ENCODE assay signal across 8 mouse cellular contexts in genomic region chr4:25408696-25409448, GRCm38 (mm10).
DNase-seq lines count a peak whose midpoint lies in the region; ATAC-seq lines count a peak whose summit lies in the region.
"Had no signal": no experiment of that assay in that cellular context is flagged by ENCODE, and none has a peak within 500 bp of the region (broad histone marks: within the 10 kb centered on the region; RNA-seq: fewer than 3 reads in every experiment).

No protein-coding gene starts in this region.

- no peaks in the 10 kb centered on the region for H3K36me3 ChIP-seq in forebrain, embryonic 13.5 days (ENCODE audit: poor library complexity, severe bottlenecking)
- H3K36me3 ChIP-seq in midbrain, embryonic 16.5 days (ENCODE audit: control insufficient read depth, insufficient read depth, low read length), result no peaks in the 10 kb centered on the region

- no peak overlapping the region for H3K9ac ChIP-seq in forebrain, embryonic 13.5 days
- H3K9ac ChIP-seq in midbrain, embryonic 16.5 days (ENCODE audit: low read depth, low read length), result no peak overlapping the region; the same call in 1 of the 2 replicates

- DNase-seq in embryo, embryonic 10.5 days (ENCODE audit: low spot score), result peak; percentile 89
- peak; percentile 45 to 57 for DNase-seq in layer of hippocampus, postnatal 10 days (ENCODE audit: low spot score in 2 of 2)
- DNase-seq in yolk sac, embryonic 10.5 days (ENCODE audit: low spot score), result no peak
- no peak for DNase-seq in gastrocnemius, adult 18-20 months (ENCODE audit: low spot score)

- peaks cover 31% of the 10 kb centered on the region for H3K4me1 ChIP-seq in forebrain, embryonic 13.5 days
- H3K4me1 ChIP-seq in midbrain, embryonic 16.5 days (ENCODE audit: control insufficient read depth, insufficient read depth, low read length), result peaks cover 30% of the 10 kb centered on the region

- H3K4me2 ChIP-seq in forebrain, embryonic 13.5 days, result peak overlapping the region; percentile 37
- H3K4me2 ChIP-seq in midbrain, embryonic 16.5 days (ENCODE audit: low read length), result peak overlapping the region; percentile 18

- H3K4me3 ChIP-seq in forebrain, embryonic 13.5 days, result no peak overlapping the region
- H3K4me3 ChIP-seq in midbrain, embryonic 16.5 days (ENCODE audit: low read depth, low read length), result no peak overlapping the region

- WGBS in forebrain, embryonic 13.5 days, result 7% methylated on average over 3 of the region's 3 CpGs
- 9% methylated on average over 3 of the region's 3 CpGs for WGBS in midbrain, embryonic 16.5 days

- peak; percentile 98 for ATAC-seq in forebrain, embryonic 13.5 days
- peak; percentile 98 for ATAC-seq in midbrain, embryonic 16.5 days
- ATAC-seq in megakaryocyte, adult 5-6 weeks (ENCODE audit: poor library complexity, severe bottlenecking), result no peak

- H3K9me3 ChIP-seq in forebrain, embryonic 13.5 days (replicated peaks), result no peaks in the 10 kb centered on the region
- no peaks in the 10 kb centered on the region for H3K9me3 ChIP-seq in midbrain, embryonic 16.5 days (replicated peaks; ENCODE audit: control insufficient read depth, low read length, poor library complexity, severe bottlenecking)

- no peaks in the 10 kb centered on the region for H3K27me3 ChIP-seq in forebrain, embryonic 13.5 days
- H3K27me3 ChIP-seq in midbrain, embryonic 16.5 days (ENCODE audit: control insufficient read depth, insufficient read depth, low read depth, low read length), result no peaks in the 10 kb centered on the region

- H3K27ac ChIP-seq in forebrain, embryonic 13.5 days, result peak overlapping the region; percentile 87
- peak overlapping the region; percentile 92 for H3K27ac ChIP-seq in midbrain, embryonic 16.5 days (ENCODE audit: low read length)
- H3K27ac ChIP-seq: macrophage had no signal

Comparison
In these comparisons a context has a peak if more than half of its experiments do, and no peak if none do; other contexts are left out.
1. DNase-seq: peak in embryo, embryonic 10.5 days (single experiment) and layer of hippocampus, postnatal 10 days (2 of 2); none in yolk sac, embryonic 10.5 days (single experiment) and gastrocnemius, adult 18-20 months (single experiment).